Mouse (Mus musculus) limb, embryonic 12.5 days (tissue): Measurements from ENCODE around the gene Dnajc6. TPM values are rescaled to one million over a fixed set of nuclear protein-coding genes. Genes with fewer than 3 reads are reported as not detected.

Source experiments
- polyA plus RNA-seq: library from polyadenylated mRNA; unstranded; fragments of >200 nt; fragmentation: Nextera tagmentation; extraction: Ambion mirVana; gene quantifications from 2 replicates; pipeline ENCODE4 v1.2.1, GENCODE M21; 2016

The Dnajc6 gene
- polyA plus RNA-seq, 1 experiment from 2014 or later: 0.66 TPM

Other genes with a start within 250 kb of the Dnajc6 start
- gene Jak1, start 231.4 kb upstream of the Dnajc6 start, polyA plus RNA-seq: 70.3 and 72.6 TPM in 2 replicates
- gene Ak4, start 77.4 kb upstream of the Dnajc6 start, polyA plus RNA-seq: 11.8 and 12.0 TPM in 2 replicates
- gene Leprot, start 151.1 kb downstream of the Dnajc6 start, polyA plus RNA-seq: 65.2 and 65.7 TPM in 2 replicates
- gene Lepr, start 220.8 kb downstream of the Dnajc6 start, polyA plus RNA-seq: 3.3 and 3.9 TPM in 2 replicates